Mouse (Mus musculus) T-helper 1 cell (primary cell): ENCODE results near the gene Lrrc29.

Experiments used
- in situ Hi-C: fragments of 300-600 bp; cut with MboI, MseI; formaldehyde crosslinking; loops from one replicate; pipeline ENCODE4 v1.15.1; 2025; ENCODE audit warnings: high pct_unique_total_duplicates

Lrrc29 gene

DNA sequence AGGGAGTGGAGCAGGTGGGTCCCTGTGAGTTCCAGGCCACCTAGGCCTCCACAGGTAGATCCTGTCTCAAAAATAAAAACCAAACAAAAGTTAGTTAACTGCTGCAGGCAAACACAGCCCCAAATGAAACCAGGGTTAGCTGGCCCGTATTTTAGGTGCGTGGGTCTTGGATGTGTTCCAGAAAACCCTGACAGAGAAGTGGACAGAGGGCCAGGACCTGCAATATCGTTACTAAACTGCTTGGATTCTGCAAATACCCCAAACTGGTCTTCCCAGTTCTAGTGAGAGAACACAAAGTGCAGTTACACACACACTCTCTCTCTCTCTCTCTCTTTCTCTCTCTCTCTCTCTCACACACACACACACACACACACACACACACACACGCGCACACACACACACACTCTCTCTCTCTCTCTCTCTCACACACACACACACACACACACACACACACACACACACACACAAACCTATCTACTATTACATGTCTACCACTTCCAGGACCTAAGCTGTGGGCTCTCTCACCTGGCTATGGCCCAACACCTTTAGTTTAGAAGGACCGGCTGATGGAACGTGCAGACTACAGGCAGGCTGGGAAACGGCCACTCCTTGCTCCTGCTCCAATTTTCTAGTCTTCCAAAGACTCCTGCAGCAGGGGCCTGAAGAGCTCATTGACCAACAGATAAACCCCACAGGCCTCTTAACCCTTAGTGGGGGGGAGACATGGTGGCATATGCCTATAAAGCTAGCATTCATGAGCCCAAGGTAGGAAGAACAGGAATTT is 17.9 kb upstream of the Lrrc29 start:
- in situ Hi-C loops, result no loop called here

DNA sequence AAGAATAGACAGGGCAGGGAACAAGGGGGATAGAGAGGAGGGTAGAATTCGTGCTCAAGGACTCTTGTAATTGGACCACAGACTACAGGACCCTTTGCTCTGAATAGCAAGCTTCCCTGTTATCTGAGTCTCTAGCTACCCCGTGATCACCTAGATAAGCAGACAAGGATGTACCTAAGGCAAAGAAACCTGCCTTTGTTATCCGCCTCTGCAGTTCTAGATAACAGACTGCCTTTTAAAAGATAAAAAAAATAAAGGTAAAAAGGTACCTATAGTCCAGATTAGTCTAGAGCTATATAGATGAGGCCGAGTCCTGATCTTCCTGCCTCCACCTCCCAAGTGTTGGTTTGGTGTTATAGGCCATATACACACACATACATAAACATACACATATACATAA is 16.7 kb upstream of the Lrrc29 start:
- in situ Hi-C loops, result no loop called here

DNA sequence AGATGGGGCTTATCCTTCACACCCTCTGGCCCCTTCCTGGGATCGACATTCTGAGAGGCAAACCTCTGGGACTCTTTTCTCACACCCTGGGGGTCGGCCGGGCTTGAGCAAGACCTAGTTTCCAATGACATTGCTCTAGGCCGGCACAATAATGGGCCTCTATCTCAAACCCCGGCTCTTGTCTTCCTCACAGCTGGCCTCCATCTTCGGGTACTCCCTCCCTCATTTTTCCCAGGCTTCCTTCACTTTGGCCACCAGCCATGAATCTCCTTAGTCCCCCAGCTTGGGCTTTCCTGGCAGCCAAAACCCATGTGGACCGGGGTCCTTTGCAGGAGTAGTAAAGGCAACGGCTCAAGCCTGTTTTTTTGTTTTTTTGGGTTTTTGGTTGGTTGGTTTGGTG is 15.3 kb upstream of the Lrrc29 start:
- in situ Hi-C loops, result no loop called here

DNA sequence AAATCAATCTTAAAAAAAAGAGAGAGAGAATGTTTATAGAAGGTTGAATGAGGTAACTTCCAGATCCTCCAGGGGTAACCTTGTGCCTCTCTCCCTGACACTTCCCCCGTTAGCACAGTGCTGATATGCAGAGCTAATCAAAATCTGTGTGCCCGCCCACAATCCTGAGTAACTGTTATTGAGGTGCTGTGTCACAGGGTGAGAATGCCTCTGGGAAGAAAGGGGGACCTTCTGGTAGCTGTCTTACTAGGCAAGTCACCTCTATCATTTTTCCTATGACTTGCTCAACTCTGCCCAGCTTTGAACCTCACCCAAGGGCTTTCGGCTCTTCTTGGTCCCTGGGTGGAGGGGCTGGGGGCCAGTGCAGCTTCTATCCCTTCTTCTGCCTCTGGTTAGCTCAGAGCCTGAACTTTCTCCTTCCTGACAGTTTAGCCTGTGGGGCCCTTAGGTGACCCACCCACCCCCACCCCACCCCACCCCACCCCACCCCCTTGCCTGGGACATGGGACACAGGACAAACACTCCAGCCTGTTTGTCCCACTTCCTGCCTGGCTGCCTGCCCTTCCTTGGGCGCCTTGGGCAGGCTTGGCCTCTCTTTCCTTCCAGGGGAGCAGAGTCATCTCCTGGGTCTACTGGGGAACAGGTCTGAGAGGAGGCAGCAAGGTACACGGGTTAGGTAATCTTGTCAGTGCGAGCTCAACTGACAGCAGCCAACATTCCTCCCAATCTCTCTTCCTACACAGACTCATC is 14.0 kb upstream of the Lrrc29 start:
- in situ Hi-C loops, result no loop called here

DNA sequence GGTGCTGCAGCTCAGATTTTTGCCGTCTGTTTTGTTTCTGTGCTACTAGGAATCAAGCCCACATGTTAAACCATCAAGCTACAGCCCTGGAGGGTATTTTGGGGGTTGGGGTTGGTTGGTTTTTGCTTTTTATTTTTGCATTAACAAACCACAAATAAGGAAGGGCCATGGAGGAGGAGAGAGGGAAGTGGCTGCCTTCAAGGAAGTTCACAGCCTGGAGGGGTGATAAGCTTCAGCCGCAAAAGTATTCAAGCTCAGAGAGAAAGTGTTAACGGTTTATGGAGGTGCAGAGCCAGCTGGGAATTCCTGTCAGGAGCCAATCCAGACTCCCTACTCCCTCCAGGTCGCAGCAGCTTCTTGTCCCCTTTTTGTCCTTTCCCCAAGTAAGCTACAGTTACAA is 12.9 kb upstream of the Lrrc29 start:
- in situ Hi-C loops, result no loop called here

DNA sequence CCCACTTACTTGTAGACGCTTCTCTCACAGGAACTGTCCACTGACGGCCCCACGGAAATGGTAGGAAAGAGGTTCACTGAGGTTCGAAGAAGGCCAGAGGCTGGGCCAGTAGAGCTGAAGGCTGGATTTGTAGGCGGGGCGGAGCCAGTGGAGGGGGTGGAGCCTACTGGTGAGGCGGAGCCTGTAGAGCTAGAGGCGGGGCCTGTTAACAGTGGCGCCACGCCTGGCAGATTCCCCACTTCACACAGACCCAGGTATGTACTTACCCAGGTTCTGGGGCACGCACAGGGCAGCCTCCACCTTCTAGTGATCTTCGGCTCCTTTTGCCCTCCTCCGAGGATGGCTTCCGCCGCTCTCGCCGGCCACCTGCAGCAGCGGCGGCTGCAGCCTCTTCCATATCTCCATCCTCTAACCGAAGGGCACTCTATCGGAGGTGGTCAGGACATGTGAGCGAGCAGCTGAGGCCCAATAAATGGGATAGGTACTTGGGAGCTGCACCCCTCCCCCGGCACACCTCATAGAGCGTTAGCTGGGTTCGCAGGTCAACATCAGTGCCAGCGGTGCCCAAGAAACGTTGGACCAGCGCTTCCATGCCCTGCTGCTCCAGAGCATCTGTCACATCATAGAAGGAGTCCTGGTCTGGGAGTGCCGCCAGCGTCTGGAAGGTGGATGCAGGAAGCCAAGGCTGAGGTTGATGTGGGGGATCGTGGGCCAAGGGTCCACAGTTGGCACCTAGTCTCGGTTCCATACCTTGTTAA is 10.5 kb upstream of the Lrrc29 start:
- in situ Hi-C loops, result no loop called here

DNA sequence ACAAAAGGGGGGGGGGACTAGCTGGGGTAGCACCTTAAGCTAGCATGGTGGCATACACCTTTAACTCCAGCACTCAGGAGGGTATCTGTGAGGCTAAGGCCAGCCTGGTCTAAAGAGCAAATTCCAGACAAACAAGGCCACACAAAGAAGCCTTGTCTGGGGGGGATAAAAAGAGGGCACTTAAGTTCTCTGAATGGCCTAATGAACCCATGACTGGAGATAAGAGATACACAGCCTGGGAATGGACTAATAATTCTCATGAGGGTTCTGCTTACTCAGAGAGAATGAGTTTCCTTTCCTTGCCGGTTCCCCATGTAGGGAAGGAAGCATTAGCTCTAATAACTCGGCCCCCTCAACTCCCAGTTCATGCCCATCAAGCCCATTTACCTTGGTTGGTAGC is 6.4 kb upstream of the Lrrc29 start:
- in situ Hi-C loops, result no loop called here

DNA sequence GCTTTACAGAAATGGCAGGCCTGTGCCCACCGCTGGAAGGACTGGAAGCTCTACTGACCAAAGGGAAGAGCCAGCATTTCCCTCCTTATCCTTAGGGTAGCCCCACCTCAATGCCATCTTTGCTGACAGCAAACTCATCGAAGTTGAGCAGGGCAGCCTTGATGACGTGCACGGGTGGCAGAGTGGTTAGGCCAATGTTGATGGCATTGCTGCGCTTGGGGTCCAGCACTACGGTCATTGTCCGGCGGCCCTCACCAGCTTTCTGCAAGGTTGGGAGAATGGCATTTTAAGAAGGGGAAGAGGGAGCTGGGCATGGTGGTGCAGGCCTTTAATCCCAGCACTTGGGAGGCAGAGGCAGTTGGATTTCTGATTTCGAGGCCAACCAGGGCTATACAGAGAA is 5.9 kb upstream of the Lrrc29 start:
- in situ Hi-C loops, result no loop called here

DNA sequence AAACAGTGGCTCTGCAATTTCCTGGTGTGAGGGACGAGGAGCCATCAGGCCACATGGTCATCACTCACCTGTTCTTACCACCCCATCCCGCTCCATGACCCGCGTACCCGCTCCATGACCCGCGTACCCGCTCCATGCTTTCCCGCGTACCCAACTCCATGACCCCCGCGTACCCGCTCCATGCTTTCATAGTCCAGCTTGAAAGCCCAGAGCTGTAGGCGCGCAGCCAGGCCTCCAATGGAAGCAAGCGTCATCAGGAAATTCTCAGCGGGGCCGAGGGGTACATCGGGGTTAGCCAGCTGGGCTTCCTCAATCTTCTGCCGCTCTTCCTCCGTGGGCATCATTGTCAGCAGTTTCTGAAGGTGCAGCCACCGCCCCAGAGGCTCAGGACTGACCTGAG is 5.4 kb upstream of the Lrrc29 start:
- in situ Hi-C loops, result no loop called here

DNA sequence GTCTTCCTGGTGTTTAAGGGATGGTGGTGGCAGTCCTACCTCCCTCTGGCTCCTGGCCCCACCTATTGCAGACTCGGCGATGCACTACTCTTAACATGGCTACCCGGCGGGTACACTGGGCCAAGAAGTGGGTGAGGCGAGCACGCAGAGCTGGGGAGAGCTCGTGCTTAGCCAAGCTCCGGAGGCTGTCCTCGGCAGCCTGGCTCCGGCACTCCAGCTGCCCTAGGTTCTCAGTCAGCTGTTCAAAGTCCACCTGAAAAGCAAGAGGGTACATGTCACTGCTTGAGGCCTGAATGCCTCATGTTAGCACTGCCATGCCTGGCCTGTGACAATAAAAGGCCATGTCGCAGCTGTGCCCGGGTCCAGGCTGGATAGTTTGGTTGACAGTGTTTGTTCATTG is 4.2 kb upstream of the Lrrc29 start:
- in situ Hi-C loops, result no loop called here

DNA sequence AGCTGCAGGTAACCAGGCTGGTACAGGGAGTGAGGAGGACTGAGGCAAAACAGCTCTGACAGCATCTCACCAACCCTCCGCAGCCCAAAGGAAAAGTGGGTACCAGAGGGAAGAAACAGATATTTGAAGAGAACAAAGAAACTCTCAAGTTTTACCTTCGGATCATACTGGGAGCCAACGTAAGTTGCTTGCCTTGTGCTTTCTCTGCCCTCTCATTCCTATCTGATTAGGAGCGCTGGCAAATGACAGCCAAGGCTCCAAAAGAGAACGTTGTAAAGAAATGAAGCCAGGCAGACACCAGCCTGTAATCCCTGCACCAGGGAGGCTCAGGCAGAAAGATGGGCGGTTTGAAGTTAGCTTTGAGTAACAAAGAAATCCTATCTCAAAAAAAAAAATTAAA is 890 bp upstream of the Lrrc29 start:
- in situ Hi-C loops, result no loop called here

DNA sequence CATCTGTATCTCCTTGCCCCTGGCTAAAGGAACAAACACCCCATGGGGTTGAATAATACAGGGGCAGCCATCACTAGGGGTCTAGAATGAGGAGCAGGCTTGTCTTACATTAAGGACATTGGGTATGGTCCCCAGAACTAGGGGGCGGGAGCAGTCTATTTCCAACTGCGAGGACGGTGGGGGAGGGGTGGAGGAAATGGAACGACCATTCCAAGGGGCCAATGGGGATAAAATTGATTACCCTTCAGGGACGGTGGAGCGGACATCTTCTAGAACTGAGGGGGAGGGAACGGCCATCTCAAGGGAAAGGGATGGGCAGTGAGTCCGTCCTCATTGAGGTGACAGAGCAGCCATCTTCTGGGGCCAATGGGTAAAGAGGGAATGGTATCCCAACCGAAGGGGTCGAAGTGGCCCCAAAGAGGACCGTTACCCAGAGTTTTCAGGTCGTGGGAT is 411 bp downstream of the Lrrc29 start:
- in situ Hi-C loops, result no loop called here

DNA sequence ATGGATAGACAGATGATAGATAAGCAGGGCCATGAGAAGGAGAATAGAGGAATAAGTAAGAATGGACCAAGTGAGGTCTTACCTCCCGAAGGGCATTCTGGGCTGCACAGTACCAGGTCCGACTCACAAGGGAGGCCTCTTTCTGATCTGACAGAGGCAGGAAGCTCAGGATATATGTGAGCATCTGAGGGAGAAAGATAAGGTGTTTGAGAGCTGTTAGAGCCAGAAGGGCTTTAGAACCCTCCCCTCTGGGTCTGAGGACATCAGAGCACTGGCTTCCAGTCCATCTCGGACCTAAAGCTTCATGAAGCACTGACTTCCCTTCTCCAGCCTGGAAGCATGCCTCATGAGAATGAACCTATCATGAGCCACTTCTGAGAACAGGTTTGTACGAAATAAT is 2.9 kb downstream of the Lrrc29 start:
- in situ Hi-C loops, result no loop called here

DNA sequence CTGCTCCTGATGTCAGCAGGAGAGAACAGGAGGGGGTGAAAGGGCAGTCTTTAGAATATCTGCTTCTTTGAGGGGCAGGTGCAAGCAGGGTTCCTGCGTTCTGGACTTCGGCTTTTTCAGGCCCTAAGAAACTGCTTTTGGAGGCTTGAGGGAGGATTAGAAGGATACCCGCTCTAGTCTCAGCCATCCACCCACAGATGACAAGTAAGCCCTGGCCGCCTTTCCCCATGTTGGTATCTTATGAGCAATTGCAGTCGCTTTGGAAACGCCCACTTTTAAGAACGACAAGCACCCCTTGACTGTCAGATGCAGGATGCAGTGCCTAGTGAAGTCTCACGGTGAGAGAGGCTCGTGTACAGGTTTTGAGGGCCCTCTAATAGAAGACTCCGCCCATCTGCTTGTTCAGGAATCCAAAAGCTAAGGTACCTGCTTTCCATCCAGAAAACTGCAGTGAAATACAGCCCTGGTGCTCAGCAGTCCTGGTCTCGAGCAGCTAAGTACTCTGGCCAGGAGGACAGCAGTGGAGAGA is 7.4 kb downstream of the Lrrc29 start:
- in situ Hi-C loops, result no loop called here

DNA sequence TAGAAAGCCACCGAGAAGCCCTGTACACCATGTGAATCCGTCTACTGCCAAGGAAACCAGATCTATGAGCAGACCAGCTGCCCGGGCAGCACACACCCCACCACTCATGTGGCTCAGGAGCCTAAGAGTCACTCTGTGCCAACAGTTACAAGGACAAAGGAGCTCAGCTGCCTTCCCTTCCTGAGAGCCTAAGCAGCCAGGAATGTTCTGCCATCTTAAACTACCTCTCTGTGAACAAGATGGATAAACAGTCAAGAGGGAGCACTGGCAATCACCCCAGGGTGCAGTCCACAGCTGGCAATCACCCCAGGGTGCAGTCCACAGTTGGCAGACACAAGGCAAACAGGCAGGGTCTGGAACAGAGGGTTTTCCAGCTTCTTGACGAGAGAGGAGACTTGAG is 8.1 kb downstream of the Lrrc29 start:
- in situ Hi-C loops, result no loop called here

DNA sequence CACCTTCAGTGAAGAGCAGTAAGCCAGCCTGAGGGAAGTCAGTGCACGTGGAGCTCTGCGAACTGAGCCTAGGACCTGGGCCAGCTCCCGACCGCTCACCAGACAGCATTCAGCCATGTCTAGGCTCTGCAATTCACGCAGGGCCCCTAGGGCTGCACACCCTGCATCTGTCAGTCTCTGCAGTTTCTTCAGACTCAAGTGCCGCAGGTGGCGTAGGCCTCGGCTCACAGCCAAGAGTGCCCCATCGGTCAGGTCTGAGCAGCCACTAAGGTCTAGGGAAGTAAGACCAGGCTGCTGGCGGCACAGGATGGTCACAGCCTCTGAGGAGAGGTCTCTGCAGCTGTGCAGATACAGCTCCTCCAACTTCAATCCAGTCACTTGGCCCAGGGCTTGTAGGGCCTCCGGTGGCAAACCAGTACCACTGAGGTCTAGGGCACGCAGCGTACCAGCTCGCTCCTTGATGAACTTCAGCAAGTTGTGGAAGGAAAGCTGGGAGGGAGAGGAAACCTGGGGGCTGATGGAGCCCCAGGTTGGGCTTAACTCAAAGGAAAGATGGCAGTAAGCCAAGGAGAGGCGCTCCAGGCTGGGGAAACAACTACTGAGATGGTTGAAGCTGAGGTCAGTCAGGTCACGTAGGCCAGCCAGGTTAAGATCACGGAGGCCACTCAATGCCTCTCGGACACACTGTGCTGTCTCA is 10.9 kb downstream of the Lrrc29 start:
- in situ Hi-C loops, result no loop called here

DNA sequence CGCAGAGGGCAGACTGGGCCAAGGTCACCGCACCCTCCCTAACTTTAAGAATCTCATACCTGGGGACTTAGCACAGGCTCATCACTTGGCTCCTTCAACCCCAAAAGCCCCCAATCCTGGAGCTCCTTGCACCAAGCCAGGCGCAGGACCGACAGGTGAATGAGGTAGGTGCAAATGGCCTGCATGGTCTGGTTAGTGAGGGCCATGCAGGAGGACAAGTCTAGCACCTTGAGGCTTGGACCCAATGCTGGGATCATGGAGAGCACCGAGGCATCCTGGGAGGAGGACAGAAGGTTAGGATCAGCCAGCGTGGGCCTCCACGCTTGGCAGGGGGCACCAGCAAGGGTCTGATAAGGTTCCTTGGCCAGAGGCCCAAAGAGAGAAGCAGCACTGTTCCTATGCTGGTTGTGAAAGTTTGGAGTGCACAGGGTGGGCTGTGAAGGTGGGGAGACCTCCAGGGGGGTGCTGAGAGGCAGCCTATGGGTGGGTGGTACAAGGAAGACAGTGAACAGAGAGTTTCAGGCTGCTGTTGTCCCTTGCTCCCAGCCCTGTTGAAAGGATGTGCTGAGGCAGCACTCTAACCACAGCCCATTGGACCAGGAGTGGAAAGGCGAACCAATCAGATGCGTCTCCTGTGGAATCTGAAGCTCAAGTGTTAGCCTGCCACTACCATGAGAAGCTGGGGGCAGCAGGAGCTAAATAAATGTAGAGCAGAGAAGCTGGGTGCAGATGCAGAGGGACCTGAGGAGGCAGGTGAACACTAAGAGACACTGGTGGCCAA is 12.3 kb downstream of the Lrrc29 start:
- in situ Hi-C loops, result no loop called here

DNA sequence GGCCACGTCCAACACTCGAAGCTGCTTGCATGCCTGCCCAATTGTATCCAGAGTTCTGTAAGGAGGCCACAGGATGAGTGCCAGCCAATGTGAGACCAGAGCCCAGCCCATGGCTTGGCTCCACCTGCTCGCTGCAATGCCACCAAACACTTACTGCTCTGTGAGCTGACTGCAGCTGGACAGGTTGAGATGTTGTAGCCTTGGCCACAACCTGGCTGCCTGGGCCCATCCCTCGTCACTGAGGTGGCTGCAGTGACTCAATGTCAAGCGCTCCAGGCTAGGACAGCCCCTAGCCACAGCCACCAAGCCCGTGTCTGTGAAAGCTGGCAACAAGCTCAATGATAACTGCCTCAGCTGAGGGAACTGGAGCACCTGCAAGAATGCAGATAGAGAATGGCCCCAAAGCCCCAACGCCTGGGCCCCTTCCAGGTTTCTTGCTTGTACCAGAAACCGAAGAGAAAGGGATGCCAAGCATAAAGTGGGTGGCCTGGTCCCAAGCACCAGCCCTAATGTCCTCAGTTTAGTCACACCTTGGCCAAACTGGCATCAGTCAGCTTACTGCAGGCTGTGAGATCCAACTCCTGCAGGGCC is 13.1 kb downstream of the Lrrc29 start:
- in situ Hi-C loops, result no loop called here

DNA sequence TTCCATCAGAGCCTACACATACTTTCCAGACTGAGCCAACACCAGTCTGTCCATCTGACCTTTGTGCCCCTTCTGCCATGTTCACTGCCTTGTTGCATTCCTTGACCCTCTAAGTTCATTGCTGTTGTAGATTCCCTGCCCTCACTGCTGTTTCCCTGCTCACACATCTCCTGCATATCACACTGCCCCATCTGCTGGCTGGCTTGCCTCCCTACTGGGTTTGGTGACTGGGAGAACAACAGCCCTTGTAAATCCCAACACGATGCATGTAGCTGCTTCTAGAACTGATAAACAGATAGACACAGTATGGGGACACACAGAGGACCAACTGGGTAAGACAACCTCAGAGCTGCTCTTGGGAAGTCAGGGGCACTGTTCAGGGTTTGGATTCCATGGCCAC is 14.4 kb downstream of the Lrrc29 start:
- in situ Hi-C loops, result no loop called here

DNA sequence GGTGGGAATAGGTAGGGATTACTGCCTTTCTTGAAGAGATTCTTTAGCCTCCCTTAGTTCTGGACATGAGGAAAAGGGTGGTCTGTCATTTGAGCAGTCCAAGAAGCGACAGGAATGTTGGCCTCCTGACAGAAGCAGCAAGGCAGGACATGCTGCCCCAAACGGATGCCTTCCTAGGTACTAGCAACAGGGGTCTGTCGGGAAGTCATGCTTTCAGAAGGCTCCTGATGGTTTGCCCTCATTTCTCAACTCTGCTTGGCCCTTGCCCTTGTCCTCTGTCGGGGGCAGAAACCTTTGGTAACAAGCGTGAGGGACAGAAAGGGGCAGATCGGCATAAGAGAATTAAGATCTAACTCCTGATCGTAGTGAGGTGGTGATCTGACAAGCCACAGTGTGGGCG is 16.0 kb downstream of the Lrrc29 start:
- in situ Hi-C loops, result no loop called here
